ENCODE assay signal across 8 mouse cellular contexts in the genomic region with DNA sequence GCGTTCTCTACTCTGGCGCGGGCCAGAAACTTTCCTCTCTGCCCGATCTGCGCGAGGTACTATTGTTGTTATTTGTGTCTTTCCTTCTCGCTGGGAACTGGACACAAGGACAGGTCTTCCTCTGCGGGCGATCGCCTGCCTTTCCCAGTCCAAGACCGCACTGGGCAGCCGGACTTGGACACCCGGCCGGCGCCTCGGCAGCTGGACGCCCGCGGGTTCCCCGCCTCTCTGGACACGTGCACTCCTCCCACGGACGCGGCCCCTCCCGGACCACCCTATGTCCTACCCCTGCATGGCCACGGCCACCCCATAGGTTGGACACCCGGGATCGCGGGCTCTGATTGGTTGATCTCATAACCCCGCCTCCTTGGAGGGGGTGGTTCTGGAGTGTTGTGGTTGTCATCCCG. TPM values are rescaled to one million over a fixed set of nuclear protein-coding genes. Genes with fewer than 3 reads are reported as not detected.
DNase-seq lines count a peak whose midpoint lies in the region; ATAC-seq and TF ChIP-seq lines count a peak whose summit lies in the region.

No protein-coding gene starts in this region.

- H3K4me1 ChIP-seq in intestine, embryonic 14.5 days (replicated peaks; ENCODE audit: control insufficient read depth, insufficient read depth, low read length): peaks cover 3% of the 10 kb centered on the region; the same call in 1 of the 2 replicates

- peaks cover 24% of the 10 kb centered on the region; the same call in 1 of the 2 replicates for H3K27me3 ChIP-seq in intestine, embryonic 14.5 days (replicated peaks; ENCODE audit: control insufficient read depth, insufficient read depth, low read length)

- no peak for TF ChIP-seq CTCF in left cerebral cortex, adult 2 months (IDR thresholded peaks at IDR 0.05)

- H3K9me3 ChIP-seq in intestine, embryonic 14.5 days (ENCODE audit: control insufficient read depth, low read length): no peaks in the 10 kb centered on the region

- intact Hi-C loops in left cerebral cortex, adult 2 months (cut with DNase I): loop anchor here (5.0 kb wide), 3 partner anchors 100 to 325 kb away; no protein-coding TSS in a partner anchor

- ATAC-seq in intestine, embryonic 14.5 days (replicated peaks; ENCODE audit: low FRiP score, low TSS enrichment, low read depth): peak; percentile 85

- no peaks in the 10 kb centered on the region for H3K36me3 ChIP-seq in intestine, embryonic 14.5 days (ENCODE audit: control insufficient read depth, insufficient read depth, low read length)

- DNase-seq in adrenal gland, postnatal 10 days: peak; percentile 84
- peak; percentile 83 for DNase-seq in embryo, embryonic 11 days
- DNase-seq in gastrocnemius, postnatal 25 days: peak; percentile 72
- peak; percentile 81 for DNase-seq in intestine, embryonic 14.5 days (ENCODE audit: low spot score)
- DNase-seq in left cerebral cortex, adult 2 months (ENCODE audit: extremely low spot score in 1 of 2, low spot score in 2 of 2): peak; percentile 86
- peak; percentile 54 to 78 for DNase-seq in lung, postnatal 4 days
- DNase-seq in right cerebral cortex, postnatal 25 days: peak; percentile 88
- DNase-seq in spleen, adult 18-20 months: no peak

- H3K9ac ChIP-seq in intestine, embryonic 14.5 days (ENCODE audit: low read length): peak overlapping the region; percentile 56

- H3K4me2 ChIP-seq in intestine, embryonic 14.5 days (ENCODE audit: low read length): peak overlapping the region; percentile 97

- under 1% methylated on average over 31 of the region's 31 CpGs for WGBS in intestine, embryonic 14.5 days

- peak overlapping the region; percentile 66 for H3K4me3 ChIP-seq in intestine, embryonic 14.5 days (ENCODE audit: low read depth, low read length)
- H3K4me3 ChIP-seq in left cerebral cortex, adult 2 months: peak overlapping the region; percentile 91

- no peak overlapping the region for H3K27ac ChIP-seq in intestine, embryonic 14.5 days (ENCODE audit: low read depth)
- peak overlapping the region; percentile 93 for H3K27ac ChIP-seq in left cerebral cortex, adult 2 months

RNA-seq across cellular contexts. Expression of gene Enox1, which starts 0.9 kb away (rescaled TPM):
- 1 to 10 TPM; 4.9 to 9.4 TPM for total RNA-seq in adrenal gland, postnatal 10 days (2021)
- 1 to 10 TPM in 1 of 2 experiments, under 1 TPM in 1; 0.99 to 1.2 TPM for total RNA-seq in gastrocnemius, postnatal 25 days (2021)
- polyA plus RNA-seq in intestine, embryonic 14.5 days (2014; fragmentation: Nextera tagmentation; extraction: Ambion mirVana): 5.9 and 6.2 TPM in 2 replicates
- 10 to 100 TPM; 52.0 to 52.2 TPM for total RNA-seq in left cerebral cortex, adult 2 months (2021)

Comparison
In these comparisons a context has a peak if more than half of its experiments do, and no peak if none do; other contexts are left out.
1. DNase-seq: peak in adrenal gland, postnatal 10 days (single experiment), embryo, embryonic 11 days (single experiment), gastrocnemius, postnatal 25 days (single experiment), intestine, embryonic 14.5 days (single experiment), left cerebral cortex, adult 2 months (2 of 2), lung, postnatal 4 days (2 of 2) and right cerebral cortex, postnatal 25 days (single experiment); none in spleen, adult 18-20 months (0 of 2).
2. RNA of gene Enox1, which starts 0.9 kb away (total RNA-seq): 52.0 to 52.2 TPM in left cerebral cortex, adult 2 months; 4.9 to 9.4 TPM in adrenal gland, postnatal 10 days and 0.99 to 1.2 TPM in gastrocnemius, postnatal 25 days; every median in the first group is over 4 times any median in the second.